Mouse (Mus musculus): ENCODE data around the gene Slc7a11.

DNA sequence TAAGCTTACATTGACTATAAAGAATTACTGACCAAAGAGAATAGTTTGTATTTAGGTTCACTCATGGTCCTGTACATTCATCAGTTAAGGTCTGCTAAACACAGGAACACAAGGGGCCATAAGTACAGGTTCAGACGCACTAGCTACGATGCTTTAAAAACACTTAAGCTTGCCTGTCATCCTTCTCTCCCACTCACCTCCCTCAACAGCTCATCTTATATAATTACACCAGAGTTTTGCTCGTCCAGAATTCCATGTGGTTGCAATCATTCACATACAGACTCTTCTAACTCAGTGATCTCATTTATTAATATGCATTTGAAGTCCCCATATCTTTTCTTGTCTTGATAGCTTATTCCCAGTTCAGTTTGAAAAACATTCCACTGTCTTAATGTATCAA lies 458.6 kb downstream of the Slc7a11 start:
- TF ChIP-seq EP300 (IDR thresholded peaks at IDR 0.05) (no peak), CTCF (IDR thresholded peaks at IDR 0.05) (no peak)
